Mouse (Mus musculus) lung, embryonic 14.5 days (tissue): Measurements from ENCODE around the gene Rasd2. TPM values are rescaled to one million over a fixed set of nuclear protein-coding genes. Genes with fewer than 3 reads are reported as not detected.

Experiments
- ATAC-seq: fragments of 200-750 bp; cut with Nextera tagmentation; 2 replicates; pipeline ENCODE4 v1.8.0; 2017; ENCODE audit warnings: mild to moderate bottlenecking, moderate TSS enrichment, moderate library complexity; ENCODE audit not compliant: insufficient read depth
- DNase-seq: peaks from one replicate; pipeline ENCODE4 v3.0.0-alpha.2; 2015
- H3K27ac ChIP-seq: fragments of 300-500 bp; sonication (generic); 2 replicates; pipeline ENCODE4 v1.5.1; 2014; ENCODE audit warnings: low read depth, mild to moderate bottlenecking, moderate library complexity
- H3K27me3 ChIP-seq: fragments of 300-500 bp; sonication (generic); 2 replicates; pipeline ENCODE4 v1.6.1; 2014; ENCODE audit warnings: low read length, control low read depth; ENCODE audit not compliant: insufficient read depth
- H3K36me3 ChIP-seq: fragments of 300-500 bp; sonication (generic); 2 replicates; pipeline ENCODE4 v1.6.1; 2014; ENCODE audit warnings: control low read depth; ENCODE audit not compliant: insufficient read depth
- H3K4me1 ChIP-seq: fragments of 300-500 bp; sonication (generic); 2 replicates; pipeline ENCODE4 v1.6.1; 2014; ENCODE audit warnings: antibody characterized with exemption, control low read depth; ENCODE audit not compliant: insufficient read depth
- H3K4me2 ChIP-seq: fragments of 300-500 bp; sonication (generic); 2 replicates; pipeline ENCODE4 v1.6.1; 2014; ENCODE audit warnings: mild to moderate bottlenecking
- H3K4me3 ChIP-seq: fragments of 300-500 bp; sonication (generic); 2 replicates; pipeline ENCODE4 v1.5.1; 2014; ENCODE audit warnings: low read depth, low read length
- H3K9ac ChIP-seq: fragments of 300-500 bp; sonication (generic); 2 replicates; pipeline ENCODE4 v1.6.1; 2014
- H3K9me3 ChIP-seq: fragments of 300-500 bp; sonication (generic); 2 replicates; pipeline ENCODE4 v1.6.1; 2016; ENCODE audit warnings: low read depth, low read length, control low read depth
- CTCF ChIP-seq: IDR thresholded peaks from 2 replicates; pipeline ENCODE4 v1.5.1; 2016; ENCODE audit warnings: antibody characterized with exemption, low read depth
- WGBS: fragments of 180-500 bp; shearing (Covaris S2); extraction: QIAGEN DNeasy Blood & Tissue Kit; methylation state at CpG from one replicate; pipeline ENCODE4 v1.1.7; 2014; 5-methylcytosine and 5-hydroxymethylcytosine counted together
- polyA plus RNA-seq: library from polyadenylated mRNA; unstranded; fragments of >200 nt; fragmentation: Nextera tagmentation; extraction: Ambion mirVana; gene quantifications from 2 replicates; pipeline ENCODE4 v1.2.1, GENCODE M21; 2014

The Rasd2 gene
- polyA plus RNA-seq, 1 experiment from 2014 or later = 0.78 TPM

GRCm38 (mm10) chr8:75255635-75256034, 41.9 kb downstream of the Rasd2 start:
- DNase-seq (no peak), ATAC-seq (no peak)
- WGBS = 88% methylated on average over 3 of the region's 3 CpGs
- no peak overlapping the region for H3K27ac ChIP-seq
- H3K4me3 ChIP-seq = no peak overlapping the region
- no peak overlapping the region for H3K4me2 ChIP-seq
- no peaks in the 10 kb centered on the region for H3K27me3 ChIP-seq
- H3K4me1 ChIP-seq = no peaks in the 10 kb centered on the region
- no peaks in the 10 kb centered on the region for H3K36me3 ChIP-seq
- H3K9me3 ChIP-seq = no peaks in the 10 kb centered on the region
- no peak for TF ChIP-seq CTCF
- no peak overlapping the region for H3K9ac ChIP-seq

GRCm38 (mm10) chr8:75272166-75272565, 58.4 kb downstream of the Rasd2 start:
- Histone ChIP-seq H3K4me2 (no peak overlapping the region), H3K4me1 (no peaks in the 10 kb centered on the region), H3K4me3 (no peak overlapping the region), H3K9me3 (no peaks in the 10 kb centered on the region; the same call in 1 of the 2 replicates), H3K27me3 (no peaks in the 10 kb centered on the region), H3K36me3 (no peaks in the 10 kb centered on the region), H3K27ac (no peak overlapping the region), H3K9ac (no peak overlapping the region)
- 30% methylated on average over 4 of the region's 4 CpGs for WGBS
- peak; percentile 63 for TF ChIP-seq CTCF
- ATAC-seq = no peak
- peak; percentile 75 for DNase-seq

Other genes with a start within 250 kb of the Rasd2 start
- 52.0 and 54.6 TPM in 2 replicates for gene Hmgxb4, start 220.6 kb upstream of the Rasd2 start, polyA plus RNA-seq
- 18.7 and 20.8 TPM in 2 replicates for gene Tom1, start 180.2 kb upstream of the Rasd2 start, polyA plus RNA-seq
- 24.6 and 26.3 TPM in 2 replicates for gene Hmox1, start 120.3 kb upstream of the Rasd2 start, polyA plus RNA-seq
- 210 and 227 TPM in 2 replicates for gene Mcm5, start 104.4 kb upstream of the Rasd2 start, polyA plus RNA-seq
- 0.17 TPM in 1 of 2 replicates, not detected in the other for gene Gm10358, start 192.6 kb downstream of the Rasd2 start, polyA plus RNA-seq
- 0.18 TPM in 1 of 2 replicates, not detected in the other for gene Iqcm, start 234.8 kb downstream of the Rasd2 start, polyA plus RNA-seq